Mouse (Mus musculus) hindbrain, embryonic 16.5 days (tissue): ENCODE measurements around the gene Il21r. TPM values are rescaled to one million over a fixed set of nuclear protein-coding genes. Genes with fewer than 3 reads are reported as not detected.
A peak's percentile ranks its signal among the peaks of the same experiment; 100 is the strongest.

Experiments
- ATAC-seq: fragments of 200-750 bp; cut with Nextera tagmentation; 2 replicates; pipeline ENCODE4 v1.8.0; 2017; ENCODE audit warnings: moderate TSS enrichment, moderate library complexity
- H3K27ac ChIP-seq: fragments of 300-500 bp; sonication (generic); 2 replicates; pipeline ENCODE4 v1.5.1; 2014; ENCODE audit warnings: low read depth, mild to moderate bottlenecking, control low read depth, low read length, moderate library complexity
- H3K27me3 ChIP-seq: fragments of 300-500 bp; sonication (generic); replicated peaks from 2 replicates; pipeline ENCODE4 v1.6.1; 2014; ENCODE audit warnings: low read length; ENCODE audit not compliant: control insufficient read depth, insufficient read depth
- H3K36me3 ChIP-seq: fragments of 300-500 bp; sonication (generic); 2 replicates; pipeline ENCODE4 v1.6.1; 2014; ENCODE audit warnings: mild to moderate bottlenecking, low read length, moderate library complexity, mixed read lengths; ENCODE audit not compliant: control insufficient read depth, insufficient read depth
- H3K4me1 ChIP-seq: fragments of 300-500 bp; sonication (generic); 2 replicates; pipeline ENCODE4 v1.6.1; 2014; ENCODE audit warnings: low read depth, low read length; ENCODE audit not compliant: control insufficient read depth, insufficient read depth
- H3K4me2 ChIP-seq: fragments of 300-500 bp; sonication (generic); 2 replicates; pipeline ENCODE4 v1.6.1; 2014; ENCODE audit warnings: mild to moderate bottlenecking, low read length, control low read depth, moderate library complexity
- H3K4me3 ChIP-seq: fragments of 300-500 bp; sonication (generic); 2 replicates; pipeline ENCODE4 v1.5.1; 2014; ENCODE audit warnings: mild to moderate bottlenecking, low read length, control low read depth, moderate library complexity
- H3K9ac ChIP-seq: fragments of 300-500 bp; sonication (generic); 2 replicates; pipeline ENCODE4 v1.6.1; 2014; ENCODE audit warnings: low read depth, mild to moderate bottlenecking, control low read depth, low read length, moderate library complexity
- H3K9me3 ChIP-seq: fragments of 300-500 bp; sonication (generic); 2 replicates; pipeline ENCODE4 v1.6.1; 2014; ENCODE audit warnings: mild to moderate bottlenecking, low read length, moderate library complexity; ENCODE audit not compliant: control insufficient read depth
- WGBS: fragments of 180-500 bp; shearing (Covaris S2); extraction: QIAGEN DNeasy Blood & Tissue Kit; methylation state at CpG from one replicate; pipeline ENCODE4 v1.1.7; 2014; 5-methylcytosine and 5-hydroxymethylcytosine counted together
- polyA plus RNA-seq: library from polyadenylated mRNA; unstranded; fragments of >200 nt; fragmentation: Nextera tagmentation; extraction: Ambion mirVana; gene quantifications from 2 replicates; pipeline ENCODE4 v1.2.1, GENCODE M21; 2015

The Il21r gene
- polyA plus RNA-seq, 1 experiment from 2014 or later, result 0.50 TPM

- Histone ChIP-seq H3K9ac (no peak overlapping the region), H3K4me2 (no peak overlapping the region), H3K36me3 (no peaks in the 10 kb centered on the region), H3K27ac (no peak overlapping the region), H3K4me3 (no peak overlapping the region), H3K4me1 (0 out of 2 replicates have a peak, but pooled peaks cover 4% of the 10 kb centered on the region), H3K27me3 (no peaks in the 10 kb centered on the region), H3K9me3 (no peaks in the 10 kb centered on the region)
- no peak for ATAC-seq
- 76% methylated on average over 7 of the region's 7 CpGs for WGBS
Observed at GRCm38 (mm10) chr7:125560146-125560785, 43.0 kb upstream of the Il21r start.

- no peak overlapping the region for H3K4me3 ChIP-seq
- H3K27ac ChIP-seq, result no peak overlapping the region
- H3K4me1 ChIP-seq, result 0 out of 2 replicates have a peak, but pooled peaks cover 4% of the 10 kb centered on the region
- H3K9ac ChIP-seq, result no peak overlapping the region
- 0 out of 2 replicates have a peak, but pooled peaks have one; percentile 24 for ATAC-seq
- H3K9me3 ChIP-seq, result no peaks in the 10 kb centered on the region
- WGBS, result 63% methylated on average over 9 of the region's 9 CpGs
- no peak overlapping the region for H3K4me2 ChIP-seq
- no peaks in the 10 kb centered on the region for H3K36me3 ChIP-seq
- no peaks in the 10 kb centered on the region for H3K27me3 ChIP-seq
Observed at GRCm38 (mm10) chr7:125561085-125561690, 42.0 kb upstream of the Il21r start.

- H3K9ac ChIP-seq, result no peak overlapping the region
- WGBS, result 74% methylated on average over 4 of the region's 4 CpGs
- H3K36me3 ChIP-seq, result no peaks in the 10 kb centered on the region
- no peaks in the 10 kb centered on the region for H3K9me3 ChIP-seq
- no peak for ATAC-seq
- no peaks in the 10 kb centered on the region for H3K27me3 ChIP-seq
- no peak overlapping the region for H3K27ac ChIP-seq
- H3K4me2 ChIP-seq, result no peak overlapping the region
- no peak overlapping the region for H3K4me3 ChIP-seq
- 0 out of 2 replicates have a peak, but pooled peaks cover 4% of the 10 kb centered on the region for H3K4me1 ChIP-seq
Observed at GRCm38 (mm10) chr7:125562413-125562812, 40.8 kb upstream of the Il21r start.

- no peak overlapping the region for H3K4me2 ChIP-seq
- H3K36me3 ChIP-seq, result no peaks in the 10 kb centered on the region
- WGBS, result 93% methylated on average over 3 of the region's 3 CpGs
- H3K27me3 ChIP-seq, result no peaks in the 10 kb centered on the region
- no peak for ATAC-seq
- no peak overlapping the region for H3K4me3 ChIP-seq
- no peak overlapping the region for H3K9ac ChIP-seq
- no peak overlapping the region for H3K27ac ChIP-seq
- H3K9me3 ChIP-seq, result no peaks in the 10 kb centered on the region
- H3K4me1 ChIP-seq, result 0 out of 2 replicates have a peak, but pooled peaks cover 4% of the 10 kb centered on the region
Observed at GRCm38 (mm10) chr7:125563093-125563492, 40.1 kb upstream of the Il21r start.

- Histone ChIP-seq H3K36me3 (no peaks in the 10 kb centered on the region), H3K4me1 (0 out of 2 replicates have a peak, but pooled peaks cover 4% of the 10 kb centered on the region), H3K4me3 (no peak overlapping the region), H3K9ac (no peak overlapping the region), H3K27ac (no peak overlapping the region), H3K9me3 (no peaks in the 10 kb centered on the region), H3K27me3 (no peaks in the 10 kb centered on the region), H3K4me2 (no peak overlapping the region)
- WGBS, result 67% methylated on average over 11 of the region's 11 CpGs
- ATAC-seq, result no peak
Observed at GRCm38 (mm10) chr7:125564316-125565024, 38.8 kb upstream of the Il21r start.

DNA sequence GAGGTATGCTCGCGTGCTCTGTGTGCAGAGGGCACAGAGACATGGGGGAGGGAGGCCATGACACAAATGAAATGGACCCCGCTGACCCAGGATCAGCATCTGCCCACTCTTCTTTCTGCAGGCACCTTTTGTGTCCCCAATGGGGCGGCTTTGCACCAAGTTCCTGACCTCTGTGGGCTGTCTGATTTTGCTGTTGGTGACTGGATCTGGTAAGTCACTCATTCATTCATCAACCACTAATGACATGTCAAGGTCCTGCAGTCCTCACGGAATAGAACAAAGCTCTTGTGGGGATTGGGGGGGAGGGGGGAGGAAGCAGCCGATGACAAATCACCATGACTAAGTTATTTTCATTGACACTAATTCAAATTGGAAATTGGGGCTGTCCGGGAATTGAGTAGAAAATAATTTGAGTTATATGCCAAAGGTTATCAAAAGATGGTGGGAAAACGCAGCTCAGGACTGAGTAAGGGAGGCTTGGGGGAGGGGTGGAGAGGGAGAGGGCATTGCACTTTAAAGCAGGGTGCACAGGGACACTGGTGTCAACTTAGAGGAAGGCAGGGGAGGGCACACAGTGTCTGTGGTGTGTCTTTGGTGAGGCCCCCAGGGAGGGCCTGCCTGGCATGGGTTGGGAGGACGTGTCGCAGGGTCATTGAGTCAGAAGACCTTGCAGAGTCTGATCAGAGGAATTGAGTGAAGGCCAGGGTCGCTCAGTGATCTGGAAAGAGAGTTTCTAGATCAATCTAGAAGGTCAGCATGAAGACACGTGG, 37.5 kb upstream of the Il21r start:
- WGBS, result 40% methylated on average over 12 of the region's 12 CpGs
- Histone ChIP-seq H3K4me1 (no peaks in the 10 kb centered on the region), H3K27ac (no peak overlapping the region), H3K9ac (no peak overlapping the region), H3K36me3 (no peaks in the 10 kb centered on the region), H3K27me3 (no peaks in the 10 kb centered on the region), H3K4me2 (no peak overlapping the region), H3K9me3 (no peaks in the 10 kb centered on the region), H3K4me3 (no peak overlapping the region)
- no peak for ATAC-seq

DNA sequence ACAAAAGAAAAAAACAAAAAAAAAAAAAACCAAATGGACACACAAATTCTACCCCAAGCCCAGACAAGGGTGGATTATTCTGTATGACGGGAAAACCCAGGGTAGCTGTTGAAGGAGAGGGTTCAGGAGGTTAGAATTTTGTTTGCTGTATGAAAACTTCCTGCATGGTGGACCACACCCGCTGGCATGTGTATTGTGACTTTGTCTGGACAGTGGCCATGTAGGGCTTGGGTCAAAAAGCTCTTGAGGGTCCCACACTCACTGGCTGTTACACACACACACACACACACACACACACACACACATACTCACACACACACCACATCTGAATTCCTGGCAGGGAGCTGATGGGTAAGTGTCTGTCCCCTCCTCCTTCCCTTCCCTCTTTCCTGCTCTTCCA, 36.8 kb upstream of the Il21r start:
- H3K27ac ChIP-seq, result no peak overlapping the region
- no peak for ATAC-seq
- no peaks in the 10 kb centered on the region for H3K4me1 ChIP-seq
- no peaks in the 10 kb centered on the region for H3K27me3 ChIP-seq
- H3K36me3 ChIP-seq, result no peaks in the 10 kb centered on the region
- no peak overlapping the region for H3K9ac ChIP-seq
- no peak overlapping the region for H3K4me2 ChIP-seq
- WGBS, result 71% methylated on average over 2 of the region's 2 CpGs
- H3K9me3 ChIP-seq, result no peaks in the 10 kb centered on the region
- H3K4me3 ChIP-seq, result no peak overlapping the region

DNA sequence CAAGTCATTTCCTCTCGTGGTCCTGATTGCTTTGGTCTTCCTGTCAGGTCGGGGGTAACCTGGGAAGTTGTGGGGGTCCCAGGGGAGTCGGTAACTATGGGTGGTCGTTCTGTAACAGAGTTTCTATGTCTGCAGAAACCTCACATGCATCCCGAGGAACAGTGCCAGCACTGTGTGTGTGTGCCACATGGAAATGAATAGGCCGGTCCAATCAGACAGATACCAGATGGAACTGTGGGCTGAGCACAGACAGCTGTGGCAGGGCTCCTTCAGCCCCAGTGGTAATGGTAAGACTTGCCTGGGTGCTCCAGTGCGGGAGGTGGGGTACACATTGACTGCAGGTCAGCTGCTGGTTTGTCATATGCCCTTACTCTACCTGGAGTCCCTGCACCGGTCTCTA, 34.3 kb upstream of the Il21r start:
- Histone ChIP-seq H3K4me2 (no peak overlapping the region), H3K27ac (no peak overlapping the region), H3K4me3 (no peak overlapping the region), H3K4me1 (peaks cover 4% of the 10 kb centered on the region), H3K27me3 (no peaks in the 10 kb centered on the region), H3K36me3 (no peaks in the 10 kb centered on the region), H3K9me3 (no peaks in the 10 kb centered on the region), H3K9ac (no peak overlapping the region)
- no peak for ATAC-seq
- 73% methylated on average over 8 of the region's 8 CpGs for WGBS
